Mouse (Mus musculus) spleen, adult 18-20 months (tissue): Measurements from ENCODE around the gene Furin.

Experiments used
- DNase-seq, 2 experiments: peaks; one replicate each; pipeline ENCODE4 v3.0.0; 2022; ENCODE audit warnings: mixed read lengths in 2 of 2

Gene Furin

DNA sequence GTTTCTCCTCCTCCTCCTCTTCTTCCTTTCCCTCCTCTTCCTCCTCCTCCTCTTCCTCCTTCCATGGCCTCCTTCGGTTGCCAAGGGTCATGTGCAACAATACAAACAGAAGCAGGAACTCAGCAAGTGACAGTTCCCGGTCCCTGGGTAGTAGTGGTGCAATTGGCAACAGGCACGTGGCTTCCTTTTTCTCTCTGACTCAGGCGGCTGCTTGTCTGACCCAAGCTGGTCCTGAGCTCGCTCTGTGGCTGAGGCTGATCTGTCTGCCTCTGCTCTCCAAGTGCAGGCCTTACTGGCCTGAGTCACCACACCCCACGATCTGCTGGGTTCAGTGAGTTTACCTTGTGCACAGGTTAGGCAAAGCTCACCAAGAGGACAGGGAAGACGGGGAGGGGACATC, 21.1 kb upstream of the Furin start:
- no peak for DNase-seq

GRCm38 (mm10) chr7:80424722-80425121, 19.5 kb upstream of the Furin start:
- peak in 1 of 2 experiments; percentile 10 for DNase-seq

DNA sequence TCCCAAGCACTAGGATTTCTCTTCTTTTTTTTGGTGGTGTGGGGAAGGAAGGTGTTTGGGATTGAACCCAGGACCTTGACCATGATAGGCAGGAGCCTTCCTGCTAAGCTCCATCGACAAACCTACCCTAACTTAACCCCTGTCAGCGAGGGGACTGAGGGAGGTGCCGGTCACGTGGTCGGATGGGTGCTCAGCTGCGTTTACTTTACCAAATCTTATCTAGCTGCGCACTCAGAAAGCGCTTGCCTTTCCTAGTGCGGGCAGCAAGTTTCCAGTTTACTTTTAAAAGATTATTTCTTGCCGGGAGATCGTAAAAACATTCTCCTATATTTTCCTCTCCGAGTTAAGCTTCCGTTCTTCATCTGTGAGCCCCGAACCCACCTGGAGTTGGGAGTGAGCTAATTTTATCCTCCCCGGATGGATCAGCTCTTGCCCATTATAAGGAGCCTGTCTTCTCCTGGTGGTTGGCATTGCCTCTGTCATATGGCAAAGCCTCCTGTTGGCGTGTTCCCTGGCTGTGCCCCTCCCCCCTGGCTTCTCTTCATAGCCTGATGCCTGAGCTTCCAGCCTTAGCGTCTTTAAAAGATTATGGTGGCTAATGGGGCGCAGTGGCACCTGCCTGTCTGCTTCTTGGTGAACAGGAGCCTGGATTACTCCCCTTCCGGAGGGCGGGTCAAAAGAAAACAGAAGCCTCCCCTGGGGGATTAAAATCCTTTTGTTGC, 17.7 kb upstream of the Furin start:
- DNase-seq: no peak

DNA sequence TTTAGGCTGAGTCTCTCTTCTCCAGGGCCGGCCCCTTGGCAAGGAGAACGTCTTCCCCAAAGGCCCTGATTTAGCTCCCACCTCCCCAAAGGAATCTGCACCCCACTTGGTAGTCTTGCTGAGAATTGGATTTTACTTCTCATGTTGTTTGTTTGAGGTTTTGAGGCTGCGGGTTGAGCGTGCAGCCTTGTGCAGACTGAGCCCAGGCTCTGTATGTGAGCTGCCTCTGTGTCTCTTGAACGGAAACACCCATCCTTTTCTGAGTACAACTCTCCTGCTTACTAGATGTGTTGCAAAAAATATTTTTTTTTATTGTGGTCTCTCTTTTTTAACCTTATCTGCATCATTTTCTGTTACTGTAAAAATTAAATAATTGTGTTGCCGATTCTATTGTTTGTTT, 16.3 kb upstream of the Furin start:
- no peak for DNase-seq

DNA sequence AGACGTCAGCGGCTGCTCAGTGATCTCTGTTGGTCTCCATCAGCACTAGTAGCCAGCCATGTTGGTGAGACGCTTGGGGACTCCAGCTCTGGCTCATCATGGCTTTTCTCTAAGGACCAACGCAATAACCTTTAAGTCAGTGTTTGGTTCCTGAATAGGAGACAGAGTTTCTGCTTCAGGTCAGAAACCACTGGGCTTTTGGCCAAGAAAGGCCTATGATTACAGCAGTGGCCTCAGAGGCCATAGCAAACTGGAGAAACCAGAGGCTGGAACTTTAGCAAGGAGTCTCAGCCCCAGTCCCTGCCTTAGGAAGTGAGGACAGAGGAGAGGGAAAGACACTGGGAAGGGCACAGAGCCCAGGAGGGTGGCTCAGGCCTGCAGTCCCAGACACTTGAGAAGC, 15.3 kb upstream of the Furin start:
- DNase-seq: no peak

DNA sequence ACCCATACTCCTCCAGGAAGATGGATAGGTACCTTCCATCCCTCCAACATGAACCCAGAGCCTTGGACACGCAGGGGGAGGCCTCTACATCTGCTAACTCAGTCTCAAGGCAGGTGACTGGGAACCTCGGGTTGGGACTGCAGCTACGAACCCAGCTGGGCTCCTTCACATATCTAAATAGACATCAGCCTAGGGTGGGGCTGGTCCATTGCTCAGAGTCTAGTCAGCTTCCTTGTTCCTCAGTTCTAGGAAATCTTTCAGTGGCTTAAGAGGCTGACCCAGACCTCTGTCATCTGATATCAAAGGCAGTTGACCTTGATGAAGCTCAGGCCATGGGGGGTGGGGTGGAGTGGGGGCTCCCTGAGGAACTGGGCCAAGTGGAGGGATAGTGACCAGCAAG, 14.0 kb upstream of the Furin start:
- no peak for DNase-seq

DNA sequence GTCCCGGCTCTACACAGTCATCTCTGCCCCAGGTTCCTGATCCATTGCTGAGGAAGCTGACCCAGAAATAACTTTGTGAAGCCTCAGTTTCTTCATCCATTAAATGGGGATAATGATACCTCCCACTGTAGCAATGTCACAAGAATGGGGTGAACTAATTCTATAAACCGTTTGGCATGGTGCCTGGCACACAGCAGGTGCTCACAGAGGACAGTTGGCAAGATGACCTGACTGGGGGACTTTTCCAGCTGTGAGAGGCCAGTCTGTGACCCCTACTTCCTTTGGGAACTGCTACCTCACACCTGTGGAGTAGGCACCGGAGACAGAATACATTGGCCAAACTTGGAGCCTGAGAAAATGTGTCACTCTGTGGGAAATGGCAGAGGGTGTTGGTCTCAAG, 12.8 kb upstream of the Furin start:
- DNase-seq: no peak

GRCm38 (mm10) chr7:80417601-80418000, 12.4 kb upstream of the Furin start:
- DNase-seq: no peak

DNA sequence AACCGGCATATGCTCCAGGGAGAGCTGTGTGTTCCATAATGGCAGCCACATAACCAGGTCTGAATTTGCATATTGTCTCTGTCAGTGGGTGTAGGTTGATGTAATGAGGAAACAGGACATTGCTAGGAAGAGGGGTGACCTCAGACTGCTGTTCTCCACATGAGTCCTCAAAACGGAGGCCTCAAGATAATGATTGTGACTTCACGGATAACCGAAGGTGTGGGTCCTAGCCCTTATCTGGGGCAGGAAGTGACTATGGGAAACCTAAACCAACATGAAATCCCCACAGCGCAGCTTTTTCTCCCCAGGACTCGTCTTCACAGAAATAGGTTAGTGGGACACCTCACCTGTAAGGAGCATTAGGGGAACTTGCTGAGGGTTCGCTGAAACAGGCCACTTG, 11.7 kb upstream of the Furin start:
- DNase-seq: no peak

DNA sequence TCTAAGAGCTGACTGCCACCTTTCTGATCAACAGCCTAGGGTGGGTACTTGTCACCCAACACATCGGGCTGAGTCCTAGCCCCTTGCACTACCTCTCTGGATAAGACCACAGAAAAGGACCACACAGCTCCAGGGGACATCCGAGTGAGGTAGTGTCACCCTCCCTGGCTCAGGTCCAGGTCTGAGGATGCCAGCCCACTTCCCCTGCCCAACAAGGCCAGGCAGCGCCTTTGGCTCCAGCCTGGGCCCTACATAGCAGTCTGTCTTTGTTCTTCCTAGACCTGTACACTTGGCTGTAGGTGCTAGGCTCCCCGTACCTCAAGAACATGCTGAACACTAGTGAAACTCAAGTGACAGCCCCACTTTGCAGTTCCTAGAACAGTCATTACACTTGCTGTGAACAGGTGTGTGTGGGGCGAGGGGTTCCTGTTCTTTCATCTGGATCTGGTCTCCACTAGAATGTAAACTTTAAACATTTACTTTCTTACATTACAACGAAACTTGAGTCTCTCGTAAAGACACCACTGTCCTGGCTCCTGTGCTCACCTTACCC, 9.1 kb upstream of the Furin start:
- no peak for DNase-seq

DNA sequence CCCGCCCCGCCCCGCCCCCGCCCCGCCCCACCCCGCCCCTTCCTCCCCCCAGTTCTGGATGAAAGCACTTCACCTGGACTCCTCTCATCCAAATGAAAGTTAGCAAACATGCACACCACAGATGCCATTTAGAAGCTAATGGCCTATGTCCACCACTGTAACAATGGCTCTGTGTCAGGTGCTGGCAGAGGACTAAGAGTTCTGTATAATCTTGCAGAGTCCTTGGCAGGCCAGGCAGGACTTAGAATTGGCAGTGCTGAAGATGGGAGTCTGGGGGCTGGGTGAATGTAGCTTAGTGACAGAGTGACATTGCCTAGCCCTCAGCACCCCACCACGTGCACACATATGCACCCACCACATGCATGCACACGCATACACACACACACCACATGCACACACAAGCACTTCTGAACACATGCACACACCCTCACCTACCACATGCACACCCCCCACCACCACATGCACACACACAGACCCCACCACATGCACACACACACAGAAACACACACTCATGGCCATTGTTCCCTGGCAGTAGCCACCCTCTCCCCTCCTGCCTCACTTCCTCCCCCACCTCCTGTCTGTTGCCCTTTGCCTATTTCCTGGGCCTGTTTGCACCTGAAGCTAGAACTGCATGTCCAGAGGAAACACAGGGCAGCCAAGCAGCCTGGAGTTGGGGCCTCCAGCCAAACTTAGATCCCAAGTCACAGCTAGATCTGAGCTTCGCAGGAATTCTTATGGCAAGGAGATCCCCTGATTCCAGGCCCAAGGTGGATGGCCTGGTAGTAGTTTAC, 8.5 kb upstream of the Furin start:
- DNase-seq: no peak

DNA sequence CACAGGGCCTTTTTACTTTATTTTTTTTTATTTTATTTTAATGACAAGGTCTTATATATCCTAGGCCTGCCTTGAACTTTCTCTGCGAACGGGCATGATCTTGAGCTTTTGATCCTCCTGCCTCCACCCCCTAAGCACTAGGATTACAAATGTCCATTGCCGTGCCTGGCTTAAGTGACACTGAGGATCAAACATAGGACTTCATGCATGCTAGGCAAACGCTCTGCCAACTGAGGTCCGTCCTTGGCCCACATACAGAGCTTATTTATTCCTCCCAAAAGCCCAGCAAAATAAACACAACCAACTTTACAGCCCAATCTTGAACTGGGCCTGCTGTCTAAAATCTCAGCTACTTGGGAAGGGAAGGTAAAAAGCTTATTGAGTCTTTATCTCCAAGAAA, 7.5 kb upstream of the Furin start:
- no peak for DNase-seq

- DNase-seq: no peak
Observed at GRCm38 (mm10) chr7:80412279-80412678, 7.0 kb upstream of the Furin start.

GRCm38 (mm10) chr7:80410380-80410779, 5.1 kb upstream of the Furin start:
- DNase-seq: no peak

DNA sequence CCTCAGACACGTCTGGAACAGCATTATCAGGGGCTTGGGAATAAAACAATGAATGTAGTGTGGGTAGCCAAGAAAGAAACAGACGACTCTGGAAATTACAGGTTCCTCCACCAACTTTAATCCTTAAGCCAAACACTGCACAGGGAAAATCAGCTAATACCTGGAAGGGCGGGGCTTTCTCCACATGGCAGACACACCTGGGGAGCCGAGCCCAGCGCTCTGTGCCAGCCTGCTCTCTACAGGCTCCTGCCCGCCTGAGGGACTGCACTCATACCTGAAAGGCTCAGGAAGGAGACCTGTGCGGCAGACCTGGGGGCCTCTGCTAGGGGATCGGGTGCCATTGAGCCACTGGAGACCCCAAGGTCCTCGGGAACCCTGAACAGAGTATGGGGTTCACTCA, 2.5 kb upstream of the Furin start:
- no peak for DNase-seq

GRCm38 (mm10) chr7:80406186-80406585, 950 bp upstream of the Furin start:
- no peak for DNase-seq

- DNase-seq: no peak
Observed at GRCm38 (mm10) chr7:80404101-80404894, 938 bp downstream of the Furin start.

GRCm38 (mm10) chr7:80403551-80403950, 1.7 kb downstream of the Furin start:
- DNase-seq: peak in 1 of 2 experiments; percentile 24

- DNase-seq: peak; percentile 57 to 73
Observed at GRCm38 (mm10) chr7:80402651-80403321, 2.5 kb downstream of the Furin start.

DNA sequence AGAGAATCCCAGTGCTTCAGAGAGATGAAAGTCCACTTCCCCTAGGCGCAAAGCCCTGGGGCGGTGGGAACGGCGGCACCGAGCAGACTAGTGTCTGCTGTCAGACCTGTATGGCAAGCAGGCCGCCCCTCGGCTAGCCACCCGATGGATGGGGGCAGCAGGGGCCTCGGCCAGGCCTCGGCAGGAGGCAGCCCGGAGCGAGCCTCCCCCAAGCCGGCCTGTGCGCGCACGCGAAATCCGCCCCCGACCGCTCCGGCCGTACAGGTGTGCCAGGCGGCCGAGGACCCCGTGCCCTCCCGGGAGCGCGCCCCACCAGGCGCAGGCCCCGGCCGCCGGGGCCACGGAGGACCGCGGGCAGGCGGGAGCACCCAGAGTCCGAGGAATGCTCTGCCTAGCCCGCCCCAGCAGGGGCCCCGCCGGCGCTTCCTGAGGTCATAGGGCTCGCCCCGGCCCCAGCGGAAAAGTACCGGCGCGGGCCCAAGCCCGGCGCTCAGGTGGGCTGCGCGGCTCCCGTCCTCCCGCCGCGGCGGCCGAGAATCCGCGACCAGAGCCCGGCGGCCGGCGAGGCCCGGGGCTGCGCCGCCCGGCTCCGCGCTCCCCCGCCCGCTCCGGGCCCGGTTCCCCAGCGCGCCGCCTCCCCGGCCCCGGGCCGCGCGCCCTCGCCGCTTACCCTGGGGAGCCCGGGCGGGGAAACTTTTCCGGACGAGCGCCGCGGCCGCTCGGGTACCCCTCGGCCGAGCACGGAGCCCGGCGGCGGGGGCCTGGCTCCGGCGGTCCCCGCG, 3.2 kb downstream of the Furin start:
- DNase-seq: peak; percentile 40 to 60

DNA sequence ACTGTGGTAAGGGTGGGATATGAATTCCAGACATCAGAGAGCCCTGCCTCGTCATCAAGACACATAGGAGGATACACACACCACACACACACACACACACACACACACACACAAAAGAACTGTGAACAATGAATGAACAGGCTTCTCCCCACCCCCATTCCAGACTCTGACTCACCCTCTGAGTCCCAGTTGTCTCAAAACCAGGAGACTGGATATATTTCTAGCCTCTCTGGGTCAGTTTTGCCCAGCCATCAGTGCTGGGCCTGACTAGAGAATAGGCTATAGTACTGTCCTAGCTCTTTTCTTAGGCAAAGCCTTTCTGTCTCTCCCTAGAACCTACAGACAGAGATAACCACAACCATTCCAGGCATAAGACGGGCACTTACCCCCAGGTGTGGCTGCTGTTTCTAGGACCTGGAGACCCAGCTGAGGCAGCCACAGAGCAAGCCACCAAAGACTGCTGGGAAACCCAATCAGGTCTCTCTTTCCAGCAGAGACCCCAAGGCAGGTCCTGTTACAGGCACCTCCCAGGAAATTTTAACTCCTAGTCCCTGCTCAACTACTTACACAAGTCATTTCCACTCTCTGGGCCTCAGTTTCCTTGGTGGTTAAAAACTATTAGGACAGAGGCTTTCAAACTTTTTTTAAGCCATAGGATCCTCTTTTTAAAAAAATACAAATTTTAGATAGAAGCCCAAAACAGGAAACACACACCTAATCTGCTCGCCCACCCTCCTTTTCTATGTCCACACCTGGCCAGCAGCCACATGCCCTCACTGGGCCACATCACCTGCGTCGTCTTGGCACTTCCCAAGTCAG, 4.0 kb downstream of the Furin start:
- DNase-seq: no peak
